Mouse (Mus musculus): Measurements from ENCODE around the gene Plekhg2.

Plekhg2 gene

GRCm38 (mm10) chr7:28367663-28368275 is 4.6 kb downstream of the Plekhg2 start:
- DNase-seq (ENCODE audit: low spot score), result no peak

DNA sequence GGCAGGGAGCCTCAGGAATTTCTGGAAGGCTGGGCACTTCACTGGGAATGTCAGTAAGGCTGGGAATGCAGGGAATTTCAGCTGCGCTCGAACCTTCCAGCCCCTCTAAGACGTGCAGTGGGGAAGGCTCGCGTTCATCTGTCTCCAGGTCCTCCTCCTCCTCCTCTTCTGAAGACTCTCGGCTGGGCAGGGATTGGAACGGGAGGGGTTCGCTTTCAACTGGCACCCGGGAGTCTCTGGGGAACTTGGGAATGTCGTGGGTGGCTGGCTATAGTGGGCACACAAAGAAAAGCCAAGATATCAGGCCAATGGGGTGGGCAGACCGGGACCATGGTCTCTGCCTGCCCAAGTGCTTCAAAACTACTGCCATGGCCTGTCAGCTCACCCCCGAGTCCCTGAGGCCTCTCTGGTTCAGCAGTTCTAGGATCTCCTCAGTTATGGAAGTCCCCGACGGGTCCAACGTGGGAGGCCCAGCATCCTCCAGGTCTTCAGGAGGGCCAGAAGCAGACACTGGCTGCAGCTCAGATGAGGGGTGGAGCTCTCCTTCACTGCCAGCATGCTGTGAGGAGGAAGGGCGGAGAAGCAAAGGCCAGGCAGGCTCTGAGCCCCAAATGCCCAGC is 9.8 kb downstream of the Plekhg2 start:
- DNase-seq (ENCODE audit: low spot score), result no peak

GRCm38 (mm10) chr7:28361647-28362341 is 10.6 kb downstream of the Plekhg2 start:
- no peak for DNase-seq (ENCODE audit: low spot score)

DNA sequence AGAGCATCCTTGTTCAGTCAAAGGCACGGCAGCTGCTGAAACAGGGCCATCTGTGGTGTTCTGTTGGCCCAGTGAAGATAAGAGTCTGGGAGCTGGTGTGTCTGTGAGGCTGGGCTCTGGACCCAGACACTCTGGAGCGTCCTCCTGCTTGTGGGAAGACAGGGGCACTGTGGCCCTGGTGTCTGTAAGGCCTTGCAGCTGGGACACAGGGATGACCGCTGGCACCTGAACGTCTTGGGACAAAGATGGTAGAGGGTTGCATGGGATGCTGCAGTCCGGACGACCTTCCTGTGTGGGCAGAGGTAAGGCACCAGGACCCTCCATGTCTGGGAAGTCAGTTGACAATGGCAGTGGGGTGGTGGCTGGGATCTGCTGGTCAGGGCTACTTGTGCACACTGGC is 12.1 kb downstream of the Plekhg2 start:
- DNase-seq (ENCODE audit: low spot score), result no peak

- DNase-seq (ENCODE audit: low spot score), result no peak
Observed at GRCm38 (mm10) chr7:28359854-28360253, 12.5 kb downstream of the Plekhg2 start.

- no peak for DNase-seq (ENCODE audit: low spot score)
Observed at GRCm38 (mm10) chr7:28358431-28358830, 14.0 kb downstream of the Plekhg2 start.

GRCm38 (mm10) chr7:28357984-28358383 is 14.4 kb downstream of the Plekhg2 start:
- no peak for DNase-seq (ENCODE audit: low spot score)

- peak; percentile 61 for DNase-seq (ENCODE audit: low spot score)
Observed at GRCm38 (mm10) chr7:28356981-28357380, 15.4 kb downstream of the Plekhg2 start.

DNA sequence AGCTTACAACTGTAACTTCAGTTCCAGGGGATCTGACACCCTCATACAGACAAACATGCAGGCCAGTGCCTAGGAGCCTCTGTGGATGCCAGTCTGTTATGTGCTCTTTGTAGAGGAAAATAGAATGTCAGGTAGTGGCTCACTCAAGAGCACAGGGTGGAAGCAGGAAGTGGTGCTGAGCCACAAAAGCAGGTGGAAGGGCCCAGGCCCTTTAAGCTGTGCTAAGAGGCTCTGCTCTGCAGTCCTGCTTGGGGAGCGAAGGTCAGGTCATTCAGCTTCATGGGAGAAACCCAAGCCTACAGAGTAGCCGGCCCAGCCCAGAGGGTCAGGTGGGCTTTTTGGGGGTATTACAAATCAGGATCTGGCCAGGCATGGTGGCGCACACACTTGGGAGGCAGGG is 17.2 kb downstream of the Plekhg2 start:
- no peak for DNase-seq (ENCODE audit: low spot score)

DNA sequence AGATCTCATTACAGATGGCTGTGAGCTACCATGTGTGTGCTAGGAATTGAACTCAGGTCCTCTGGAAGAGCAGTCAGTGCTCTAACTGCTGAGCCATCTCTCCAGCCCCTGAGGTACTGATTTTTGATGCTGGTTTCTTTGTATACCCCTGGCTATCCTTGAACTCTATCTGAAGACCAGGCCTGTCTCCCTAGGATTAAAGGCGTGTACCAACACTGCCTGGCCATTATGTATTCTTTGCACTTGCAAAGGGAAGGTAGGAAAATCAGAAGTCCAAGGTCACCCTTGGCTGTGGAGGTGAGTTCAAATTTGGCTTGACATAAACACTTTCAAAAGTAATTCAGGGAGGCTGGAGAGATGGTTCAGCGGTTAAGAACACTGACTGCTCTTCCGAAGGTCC is 17.8 kb downstream of the Plekhg2 start:
- DNase-seq (ENCODE audit: low spot score), result no peak

GRCm38 (mm10) chr7:28354113-28354581 is 18.3 kb downstream of the Plekhg2 start:
- DNase-seq (ENCODE audit: low spot score), result no peak

DNA sequence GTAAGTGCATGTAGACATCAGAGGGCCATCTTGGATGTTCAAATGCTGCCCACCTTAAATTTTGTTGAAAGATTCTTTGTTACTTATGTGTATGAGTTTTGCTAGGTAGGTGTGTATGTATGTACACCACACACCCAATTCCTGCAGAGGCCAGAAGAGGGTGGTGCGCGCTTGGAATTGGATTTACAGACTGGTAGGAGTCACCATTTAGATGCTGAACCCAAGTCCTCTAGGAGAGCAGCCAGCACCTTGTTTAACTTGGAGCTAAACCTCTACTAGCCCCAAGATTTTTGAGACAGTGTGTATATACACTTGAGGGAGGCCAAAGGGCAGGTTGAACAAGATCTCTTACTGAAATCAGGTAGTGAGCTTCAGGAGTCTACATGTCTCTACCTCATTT is 19.1 kb downstream of the Plekhg2 start:
- no peak for DNase-seq (ENCODE audit: low spot score)

DNA sequence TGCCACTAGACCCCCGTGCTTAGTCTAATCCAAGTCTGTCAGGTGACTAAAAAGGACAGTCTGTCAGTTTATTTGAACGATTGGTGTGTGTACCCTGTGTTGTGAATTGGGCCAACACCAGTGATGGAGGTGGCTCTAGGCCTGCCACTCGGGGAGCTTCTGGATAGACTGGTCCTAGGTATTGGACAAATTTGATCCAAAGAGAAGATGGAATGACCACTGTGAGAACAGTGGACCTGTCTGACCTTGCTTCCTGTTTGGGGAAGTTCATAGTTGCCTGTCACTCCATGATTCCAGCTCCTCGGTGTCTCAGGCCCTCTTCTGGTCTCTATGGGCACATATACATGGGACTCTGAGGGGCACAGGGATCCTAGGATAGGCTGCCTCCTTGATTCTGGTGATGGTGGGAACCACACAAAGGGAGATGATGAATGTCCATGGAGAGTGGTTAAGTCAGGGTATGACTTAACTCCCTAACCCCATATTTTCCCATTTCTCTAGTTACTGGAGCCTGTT is 20.7 kb downstream of the Plekhg2 start:
- DNase-seq (ENCODE audit: low spot score), result no peak

GRCm38 (mm10) chr7:28350155-28350883 is 22.1 kb downstream of the Plekhg2 start, which contains the start of gene Rps16:
Rps16 (plus strand) TSS chr7:28350652.
- peak; percentile 99 for DNase-seq (ENCODE audit: low spot score)

GRCm38 (mm10) chr7:28348601-28349000 is 23.8 kb downstream of the Plekhg2 start:
- no peak for DNase-seq (ENCODE audit: low spot score)

DNA sequence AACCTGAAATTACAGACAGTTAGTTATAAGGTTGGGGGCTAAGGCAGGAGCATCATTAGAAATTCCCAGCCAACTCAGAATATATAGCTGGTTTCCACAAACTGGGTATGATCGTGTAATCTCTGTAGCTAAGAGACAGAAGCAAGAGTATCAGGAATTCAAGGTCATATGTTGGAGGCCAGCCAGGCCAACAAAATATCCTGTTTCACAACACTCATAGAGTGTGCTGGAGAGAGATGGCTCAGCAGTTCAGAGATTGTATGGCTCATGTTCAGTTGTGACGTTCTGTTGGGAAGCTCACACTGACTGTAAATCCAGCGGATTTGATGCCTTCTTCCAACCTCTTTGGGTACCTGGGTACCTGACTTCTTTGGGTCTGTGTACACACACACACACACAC is 24.7 kb downstream of the Plekhg2 start:
- peak; percentile 63 for DNase-seq (ENCODE audit: low spot score)

DNA sequence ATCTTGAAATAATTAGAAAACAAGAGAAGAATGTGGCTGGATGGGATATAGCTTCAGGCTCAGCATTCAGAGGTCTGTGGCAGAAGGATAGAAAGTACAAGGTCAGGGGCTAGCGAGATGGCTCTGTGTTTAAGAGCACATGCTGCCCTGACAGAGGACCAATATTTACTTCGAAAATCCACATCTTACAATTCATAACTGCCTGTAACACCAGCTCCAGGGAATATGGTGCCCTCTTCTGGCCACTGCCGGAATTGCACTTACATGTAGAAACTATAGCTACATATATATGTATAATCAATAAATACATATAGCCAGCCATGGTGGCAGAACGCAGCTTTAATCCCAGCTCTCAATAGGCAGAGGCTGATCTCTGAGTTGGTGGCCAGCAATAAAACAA is 27.8 kb downstream of the Plekhg2 start:
- peak; percentile 54 for DNase-seq (ENCODE audit: low spot score)

GRCm38 (mm10) chr7:28341381-28341780 is 31.0 kb downstream of the Plekhg2 start:
- DNase-seq (ENCODE audit: low spot score), result no peak

GRCm38 (mm10) chr7:28339213-28339917 is 33.0 kb downstream of the Plekhg2 start:
- DNase-seq (ENCODE audit: low spot score), result peak; percentile 62

DNA sequence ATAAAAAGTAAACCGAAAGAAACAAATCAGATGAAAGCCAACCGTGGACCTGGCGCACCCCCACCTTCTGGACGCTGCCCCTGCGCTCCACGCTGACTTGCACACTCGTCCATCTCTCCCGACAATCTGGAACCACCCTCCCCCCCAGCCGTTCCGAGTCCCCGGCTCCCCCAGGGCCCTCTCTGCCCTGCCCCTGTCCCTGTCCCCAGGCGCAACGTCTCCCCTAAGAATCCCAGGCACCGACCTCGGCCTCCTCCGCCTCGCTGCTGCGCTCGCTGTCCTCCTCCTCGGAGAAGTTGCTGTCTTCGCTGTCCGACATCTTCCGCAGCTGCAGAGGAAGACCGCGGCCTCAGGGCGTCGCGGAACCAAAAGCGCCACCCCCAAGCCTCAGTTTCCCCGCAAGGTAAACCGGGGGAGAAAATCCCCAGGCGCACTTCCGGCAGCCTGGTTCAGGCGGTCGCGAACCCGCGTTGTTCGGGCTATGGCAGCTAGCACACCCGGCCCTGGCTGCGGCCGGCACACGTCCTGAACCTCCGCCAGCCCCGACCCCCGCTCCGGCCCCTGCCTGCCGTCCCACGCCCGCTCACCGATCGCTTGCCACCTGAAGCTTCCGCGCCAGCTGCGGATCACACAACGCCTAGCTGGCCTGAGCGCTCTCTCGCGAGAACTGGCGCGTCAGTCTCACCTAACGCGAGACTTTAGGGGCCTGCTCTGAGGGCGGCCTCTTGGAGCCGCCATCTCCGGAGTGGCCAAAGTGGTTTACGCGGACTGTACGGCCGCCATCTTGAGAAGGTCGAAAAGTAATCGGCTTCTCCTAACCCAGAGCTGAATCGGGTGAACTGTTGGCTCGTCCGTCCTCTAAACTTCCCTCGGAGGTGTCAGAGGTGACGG is 34.0 kb downstream of the Plekhg2 start, which contains the start of gene Supt5:
TSS of gene Supt5 (minus strand) at position 639 of the 891 bp plus-strand sequence.
- DNase-seq (ENCODE audit: low spot score), result peak; percentile 96
